Mouse (Mus musculus) mesoderm, embryonic 11.5 days (tissue): Measurements from ENCODE around the gene Usp53.

ENCODE experiments used
- DNase-seq: peaks from one replicate; pipeline ENCODE4 v3.0.0-alpha.2; 2012; ENCODE audit warnings: low read depth, low spot score

Usp53 gene

DNA sequence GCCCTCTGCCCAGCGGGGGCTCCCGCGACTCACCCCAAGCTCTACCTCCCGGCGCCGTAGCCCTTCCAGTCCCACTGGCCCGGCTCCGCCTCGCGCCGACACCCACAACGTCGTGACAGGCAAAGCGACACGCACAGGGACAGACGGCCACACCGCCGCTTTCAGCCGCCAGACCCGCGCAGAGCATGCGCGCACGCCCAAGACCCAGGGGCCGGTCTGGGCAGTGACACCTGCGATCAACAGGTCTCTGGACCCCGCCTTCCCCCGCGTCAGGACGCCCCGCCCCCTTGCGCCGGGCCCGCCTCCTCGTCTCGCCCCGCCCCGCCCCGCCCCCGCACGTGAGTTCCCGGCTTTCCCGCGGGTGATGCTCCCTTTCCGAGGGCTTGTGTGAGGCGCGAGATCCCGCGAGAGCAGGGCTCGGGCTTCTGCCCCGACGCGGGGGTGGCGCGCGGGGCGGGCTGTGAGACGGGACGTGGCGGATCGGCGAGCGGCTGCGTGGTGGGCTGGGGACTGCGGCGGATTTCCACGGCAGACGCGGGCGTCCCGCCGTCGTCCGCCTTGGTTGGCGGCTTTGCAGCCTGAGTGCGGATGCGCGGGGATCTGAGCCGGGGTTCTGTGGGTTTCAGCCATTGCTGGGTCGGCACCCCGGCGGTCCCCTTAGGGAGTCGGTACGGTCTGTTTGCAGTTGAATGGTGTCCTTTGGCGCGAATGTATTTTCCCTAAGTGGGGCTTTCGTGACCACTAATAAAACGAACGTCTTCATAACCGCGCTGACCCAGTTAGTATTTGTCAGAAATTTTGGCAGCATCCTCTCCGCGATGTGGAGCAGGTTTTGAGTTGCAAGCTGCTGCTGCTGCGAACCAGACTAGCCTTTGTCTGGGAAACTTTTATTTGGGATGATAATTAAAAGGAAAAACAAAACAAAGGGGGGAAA lies at the start of gene Usp53:
Usp53 (minus strand) TSS at position 262 of the 934 bp plus-strand sequence.
- peak; percentile 96 for DNase-seq

- DNase-seq = no peak
Measured at GRCm38 (mm10) chr3:123033804-123034203, 49.5 kb upstream of the Usp53 start.

DNA sequence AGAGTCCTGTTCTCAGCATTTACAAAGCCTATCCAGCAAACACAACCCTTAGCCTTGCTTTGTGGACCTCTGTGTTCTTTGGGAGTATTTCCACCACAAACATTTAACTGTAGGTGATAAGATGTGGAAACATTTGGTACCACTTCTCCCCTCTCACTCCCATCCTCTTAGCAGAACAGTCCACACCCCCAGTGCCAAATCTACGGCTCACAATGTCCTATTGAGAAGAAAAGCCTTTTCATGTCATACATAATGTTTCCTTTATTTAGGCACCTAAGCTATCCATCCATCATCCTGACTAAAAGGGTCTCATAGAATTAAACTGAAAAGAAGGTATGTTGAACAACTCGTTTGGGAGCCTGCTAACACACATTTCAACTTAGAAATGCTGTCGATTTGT lies 41.3 kb upstream of the Usp53 start:
- no peak for DNase-seq

GRCm38 (mm10) chr3:123024496-123025234 lies 40.4 kb upstream of the Usp53 start:
- DNase-seq = no peak

DNA sequence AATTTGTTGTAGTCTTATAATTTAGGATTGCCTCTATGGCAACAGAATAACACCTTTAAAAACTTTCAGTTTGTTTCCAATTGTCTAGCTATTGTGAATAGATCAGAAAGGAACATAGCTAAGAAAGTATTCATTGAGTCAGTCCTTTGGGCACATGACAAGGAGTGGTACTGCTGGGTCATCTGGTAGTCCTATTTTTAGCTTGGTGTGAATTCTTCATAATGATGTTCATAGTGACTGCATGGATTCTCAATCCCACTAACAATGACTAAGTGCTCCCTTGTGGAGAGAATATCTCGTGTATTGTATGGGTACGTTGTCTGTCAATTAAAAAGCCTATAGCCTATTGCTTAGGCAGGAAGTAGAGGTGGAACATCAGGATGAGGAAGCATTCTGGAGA lies 34.5 kb upstream of the Usp53 start:
- no peak for DNase-seq

- DNase-seq = no peak
Measured at GRCm38 (mm10) chr3:123013476-123013875, 29.2 kb upstream of the Usp53 start.

GRCm38 (mm10) chr3:123009417-123009816 lies 25.1 kb upstream of the Usp53 start:
- no peak for DNase-seq

DNA sequence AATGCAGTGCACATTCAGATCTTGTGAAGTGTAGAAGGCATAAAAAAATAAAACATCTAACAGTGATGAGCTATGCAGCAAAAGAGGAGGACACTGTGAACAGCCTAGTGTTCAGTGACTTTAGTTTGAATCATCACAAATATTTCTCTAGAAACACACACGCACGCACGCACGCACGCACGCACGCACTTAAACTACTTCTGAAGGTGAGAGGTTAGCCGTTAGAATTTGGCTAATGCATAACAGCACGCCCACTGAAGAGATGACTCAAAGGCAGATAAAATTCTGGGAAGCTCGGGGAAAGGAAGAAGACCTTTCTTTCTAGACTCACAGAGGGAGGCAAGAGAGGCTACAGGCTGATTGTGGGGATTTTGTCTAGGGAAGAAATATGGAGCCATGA lies 23.1 kb upstream of the Usp53 start:
- no peak for DNase-seq

DNA sequence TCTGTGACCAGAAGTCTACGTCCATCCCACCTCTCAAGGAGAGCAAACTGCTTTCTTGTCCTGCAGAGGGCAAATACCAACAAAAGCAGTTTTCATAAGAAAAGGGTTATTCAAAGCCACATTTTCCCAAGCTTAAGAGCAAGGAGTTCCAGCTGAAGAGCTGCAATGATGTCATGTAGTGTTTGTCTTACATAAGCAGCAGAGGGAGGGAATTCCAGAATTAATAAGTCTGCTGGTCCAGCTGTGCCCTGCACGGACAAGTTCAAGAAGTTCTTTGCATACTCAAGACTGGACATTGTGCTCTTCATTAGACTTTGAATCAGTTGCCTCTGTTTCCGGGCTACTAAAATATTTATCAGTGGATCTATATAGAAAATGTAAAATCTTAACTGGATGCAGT lies 16.7 kb upstream of the Usp53 start:
- no peak for DNase-seq

DNA sequence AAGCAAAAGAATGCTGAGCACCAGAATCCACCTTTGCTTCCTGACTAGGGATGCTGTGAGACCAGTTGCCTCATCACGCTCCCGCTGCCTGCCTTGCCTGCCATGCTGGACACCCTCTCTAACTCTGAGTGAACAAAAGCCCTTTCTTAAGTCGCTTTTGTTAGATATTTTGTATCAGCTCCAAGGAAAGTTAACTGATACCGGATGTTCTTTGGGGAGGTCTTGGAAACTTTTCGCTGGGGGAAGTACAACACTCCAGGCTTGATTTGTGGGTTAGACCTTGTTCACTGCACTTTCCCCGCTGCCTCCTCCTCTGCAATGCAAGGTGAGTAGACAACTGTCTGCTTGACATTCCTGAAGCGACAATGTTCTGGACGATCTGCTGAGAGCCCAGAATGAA lies 14.2 kb upstream of the Usp53 start:
- no peak for DNase-seq

DNA sequence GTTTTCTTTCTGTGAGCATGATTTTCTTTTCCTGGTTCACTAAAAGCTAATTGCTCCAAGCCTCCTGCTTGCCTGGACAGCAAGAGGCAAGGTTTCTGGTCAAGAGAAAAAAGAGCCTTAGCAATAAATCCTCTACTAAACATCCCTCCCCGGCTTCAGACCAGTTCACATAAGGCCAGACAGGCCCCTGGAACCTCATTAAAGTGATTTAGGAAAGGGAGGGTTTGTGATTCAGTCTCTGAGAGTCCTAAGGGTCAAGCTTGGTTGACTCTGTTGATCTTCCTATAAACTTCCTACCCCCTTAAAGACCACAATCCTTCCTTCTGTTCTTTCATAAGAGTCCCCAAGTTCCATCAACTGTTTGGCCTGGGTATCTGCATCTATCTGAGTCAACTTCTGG lies 12.7 kb upstream of the Usp53 start:
- no peak for DNase-seq

- DNase-seq = no peak
Measured at GRCm38 (mm10) chr3:122986906-122987305, 2.6 kb upstream of the Usp53 start.

- no peak for DNase-seq
Measured at GRCm38 (mm10) chr3:122986386-122986785, 2.1 kb upstream of the Usp53 start.

GRCm38 (mm10) chr3:122985183-122985944 lies 1.1 kb upstream of the Usp53 start:
- DNase-seq = peak; percentile 34

- peak; percentile 77 for DNase-seq
Measured at GRCm38 (mm10) chr3:122983849-122984248, 461 bp downstream of the Usp53 start.

DNA sequence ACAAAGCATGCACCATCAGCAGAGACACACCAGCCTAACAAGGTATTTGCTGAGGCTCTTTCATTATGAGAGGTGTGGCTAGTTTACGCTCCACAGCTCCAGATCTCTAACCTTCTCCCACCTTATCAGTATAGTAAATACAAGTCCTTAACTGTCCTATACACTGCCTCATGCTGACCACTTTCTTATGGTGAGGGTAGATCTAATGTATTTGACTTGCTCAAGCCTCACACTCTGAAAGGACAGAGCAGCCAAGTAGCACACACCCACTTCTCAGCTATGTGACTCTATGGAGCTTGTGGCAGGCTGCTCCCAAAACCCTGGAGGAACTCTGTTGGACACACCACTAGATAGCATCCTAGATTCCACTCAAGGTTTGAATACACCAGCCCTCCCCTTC lies 8.3 kb downstream of the Usp53 start:
- no peak for DNase-seq

- DNase-seq = no peak
Measured at GRCm38 (mm10) chr3:122975363-122975762, 8.9 kb downstream of the Usp53 start.

DNA sequence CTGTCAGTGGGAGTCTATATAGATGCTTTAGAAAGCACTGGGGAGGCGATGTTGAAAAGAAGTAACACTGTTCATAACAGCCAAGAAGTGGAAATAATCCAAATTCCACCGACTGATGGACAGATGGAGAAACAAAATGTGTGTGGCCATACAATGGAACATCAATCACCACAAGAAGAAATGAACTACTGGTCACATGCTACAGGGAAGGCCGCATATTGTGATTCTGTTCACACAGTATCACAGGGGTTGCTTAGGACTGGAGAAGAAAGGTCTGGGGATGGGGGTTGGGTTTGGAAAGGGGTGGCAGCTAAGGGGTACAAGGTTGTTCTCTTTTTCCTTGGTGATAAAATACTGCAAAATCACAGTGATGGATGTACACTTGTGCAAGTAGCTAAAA lies 9.5 kb downstream of the Usp53 start:
- DNase-seq = no peak

- peak; percentile 37 for DNase-seq
Measured at GRCm38 (mm10) chr3:122972126-122972822, 12.0 kb downstream of the Usp53 start.

DNA sequence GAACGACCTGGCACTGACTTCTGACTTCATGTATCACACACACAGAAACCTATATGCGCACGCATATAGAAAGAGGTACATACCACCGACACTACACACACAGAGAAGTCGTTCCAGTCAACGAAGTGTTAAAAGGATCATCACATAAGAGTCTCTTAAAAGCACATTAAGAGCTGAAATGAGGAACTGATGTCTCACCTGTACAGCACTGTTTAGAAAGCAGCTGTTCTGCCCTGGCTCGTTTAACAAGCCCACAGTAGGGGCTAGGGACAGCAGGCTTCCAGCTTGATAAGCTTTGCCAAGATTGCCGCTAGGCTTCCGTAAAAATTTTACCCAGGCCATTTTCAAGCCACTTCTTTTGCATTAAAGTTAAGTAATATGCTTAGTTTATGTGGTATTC lies 15.9 kb downstream of the Usp53 start:
- DNase-seq = no peak

- no peak for DNase-seq
Measured at GRCm38 (mm10) chr3:122964301-122964700, 20.0 kb downstream of the Usp53 start.
